Mouse (Mus musculus) hindbrain, embryonic 15.5 days (tissue): ENCODE data around the gene Hoxa3. TPM values are rescaled to one million over a fixed set of nuclear protein-coding genes. Genes with fewer than 3 reads are reported as not detected.

Source experiments
- ATAC-seq: fragments of 200-750 bp; cut with Nextera tagmentation; 2 replicates; pipeline ENCODE4 v1.8.0; 2017; ENCODE audit warnings: low read depth, moderate number of reproducible peaks, moderate TSS enrichment; ENCODE audit not compliant: low FRiP score
- H3K27ac ChIP-seq: fragments of 300-500 bp; sonication (generic); replicated peaks from 2 replicates; pipeline ENCODE4 v1.5.1; 2015; ENCODE audit warnings: mild to moderate bottlenecking, inconsistent platforms
- H3K27me3 ChIP-seq: fragments of 300-500 bp; sonication (generic); 2 replicates; pipeline ENCODE4 v1.6.1; 2015; ENCODE audit warnings: control low read depth, inconsistent platforms
- H3K36me3 ChIP-seq: fragments of 300-500 bp; sonication (generic); 2 replicates; pipeline ENCODE4 v1.6.1; 2015; ENCODE audit warnings: control low read depth, inconsistent platforms
- H3K4me1 ChIP-seq: fragments of 300-500 bp; sonication (generic); replicated peaks from 2 replicates; pipeline ENCODE4 v1.6.1; 2015; ENCODE audit warnings: control low read depth, inconsistent platforms
- H3K4me2 ChIP-seq: fragments of 300-500 bp; sonication (generic); 2 replicates; pipeline ENCODE4 v1.6.1; 2015; ENCODE audit warnings: moderate library complexity, mild to moderate bottlenecking, inconsistent platforms
- H3K4me3 ChIP-seq: fragments of 300-500 bp; sonication (generic); 2 replicates; pipeline ENCODE4 v1.5.1; 2015; ENCODE audit warnings: mild to moderate bottlenecking, inconsistent platforms
- H3K9ac ChIP-seq: fragments of 300-500 bp; sonication (generic); 2 replicates; pipeline ENCODE4 v1.6.1; 2015; ENCODE audit warnings: inconsistent platforms
- H3K9me3 ChIP-seq: fragments of 300-500 bp; sonication (generic); 2 replicates; pipeline ENCODE4 v1.6.1; 2016; ENCODE audit warnings: control low read depth, inconsistent platforms
- WGBS: fragments of 180-500 bp; shearing (Covaris S2); methylation state at CpG from one replicate; pipeline ENCODE4 v1.1.7; 2015; 5-methylcytosine and 5-hydroxymethylcytosine counted together
- polyA plus RNA-seq: library from polyadenylated mRNA; unstranded; fragments of >200 nt; fragmentation: Nextera tagmentation; extraction: Ambion mirVana; gene quantifications from 2 replicates; pipeline ENCODE4 v1.2.1, GENCODE M21; 2015

Gene Hoxa3
- polyA plus RNA-seq, 1 experiment from 2014 or later, result 16.3 TPM

DNA sequence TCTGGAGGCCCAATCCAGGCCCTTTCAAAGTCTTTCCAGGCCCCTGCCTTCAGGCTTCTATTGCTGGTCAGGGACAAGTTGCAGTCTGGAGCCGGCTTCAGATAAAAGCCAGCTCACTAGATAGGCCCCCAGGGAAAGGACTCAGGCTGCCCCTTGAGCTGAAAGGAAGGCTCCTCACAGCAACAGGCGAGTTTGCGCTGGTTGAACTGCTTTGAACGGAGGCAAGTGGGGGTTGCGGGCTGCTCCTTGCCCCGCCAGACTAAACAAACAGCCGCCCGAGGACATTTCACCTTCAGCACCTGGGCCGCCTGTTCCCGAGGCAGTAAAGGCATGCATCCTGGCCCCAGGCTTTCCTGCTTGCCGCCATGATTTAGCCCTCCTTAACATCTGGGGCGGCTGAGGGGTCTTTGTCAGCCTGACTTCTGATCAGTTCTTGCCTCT is 30.6 kb upstream of the Hoxa3 start:
- H3K9ac ChIP-seq, result no peak overlapping the region
- no peak overlapping the region for H3K27ac ChIP-seq

GRCm38 (mm10) chr6:52242801-52243332 is 29.7 kb upstream of the Hoxa3 start:
- WGBS, result 7% methylated on average over 4 of the region's 4 CpGs
- no peaks in the 10 kb centered on the region for H3K4me1 ChIP-seq
- no peaks in the 10 kb centered on the region for H3K36me3 ChIP-seq
- no peaks in the 10 kb centered on the region for H3K9me3 ChIP-seq
- H3K9ac ChIP-seq, result no peak overlapping the region
- H3K4me3 ChIP-seq, result no peak overlapping the region
- H3K27me3 ChIP-seq, result peaks cover 92% of the 10 kb centered on the region
- ATAC-seq, result no peak
- no peak overlapping the region for H3K4me2 ChIP-seq
- no peak overlapping the region for H3K27ac ChIP-seq

More for the DNA sequence above, 30.6 kb upstream of the Hoxa3 start:
- Histone ChIP-seq H3K9me3 (no peaks in the 10 kb centered on the region), H3K27me3 (peaks cover 93% of the 10 kb centered on the region), H3K36me3 (no peaks in the 10 kb centered on the region), H3K4me3 (no peak overlapping the region), H3K4me1 (no peaks in the 10 kb centered on the region), H3K4me2 (no peak overlapping the region)
- no peak for ATAC-seq
- 4% methylated on average over 12 of the region's 12 CpGs for WGBS

DNA sequence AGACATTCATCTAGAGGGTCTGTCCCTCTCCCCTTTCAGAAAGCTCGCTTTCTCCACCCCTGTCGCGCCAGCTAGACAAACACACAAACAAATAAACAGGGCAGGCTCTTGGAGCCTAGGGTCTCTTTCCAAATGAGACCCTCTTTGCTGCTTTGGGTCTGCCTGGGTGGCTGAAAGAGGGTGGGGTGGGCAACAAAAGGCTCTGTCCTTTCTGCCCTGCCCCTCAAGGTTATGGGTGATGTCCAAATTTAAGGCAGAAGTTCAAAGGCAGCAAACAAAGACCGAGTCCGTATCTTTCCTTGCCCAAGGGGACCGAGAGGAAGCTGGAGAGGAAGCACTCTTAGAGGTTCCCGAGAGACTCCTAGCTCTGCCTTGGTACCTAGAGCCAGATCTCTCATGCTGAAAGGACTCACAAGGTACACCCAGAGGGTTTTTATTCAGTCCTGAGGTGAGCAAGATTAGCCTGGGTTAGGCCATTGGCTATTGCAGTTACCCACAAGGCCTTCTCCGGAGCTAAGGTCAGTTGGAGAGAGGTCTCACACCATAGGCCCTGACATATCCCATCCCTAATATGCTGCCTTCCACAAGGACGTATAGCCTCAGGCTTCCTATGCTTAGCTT is 28.0 kb upstream of the Hoxa3 start:
- no peak overlapping the region for H3K27ac ChIP-seq
- no peak for ATAC-seq
- H3K9me3 ChIP-seq, result no peaks in the 10 kb centered on the region
- peaks cover 95% of the 10 kb centered on the region for H3K27me3 ChIP-seq
- no peak overlapping the region for H3K9ac ChIP-seq
- no peak overlapping the region for H3K4me3 ChIP-seq
- no peaks in the 10 kb centered on the region for H3K36me3 ChIP-seq
- WGBS, result 5% methylated on average over 9 of the region's 9 CpGs
- no peak overlapping the region for H3K4me2 ChIP-seq
- no peaks in the 10 kb centered on the region for H3K4me1 ChIP-seq

DNA sequence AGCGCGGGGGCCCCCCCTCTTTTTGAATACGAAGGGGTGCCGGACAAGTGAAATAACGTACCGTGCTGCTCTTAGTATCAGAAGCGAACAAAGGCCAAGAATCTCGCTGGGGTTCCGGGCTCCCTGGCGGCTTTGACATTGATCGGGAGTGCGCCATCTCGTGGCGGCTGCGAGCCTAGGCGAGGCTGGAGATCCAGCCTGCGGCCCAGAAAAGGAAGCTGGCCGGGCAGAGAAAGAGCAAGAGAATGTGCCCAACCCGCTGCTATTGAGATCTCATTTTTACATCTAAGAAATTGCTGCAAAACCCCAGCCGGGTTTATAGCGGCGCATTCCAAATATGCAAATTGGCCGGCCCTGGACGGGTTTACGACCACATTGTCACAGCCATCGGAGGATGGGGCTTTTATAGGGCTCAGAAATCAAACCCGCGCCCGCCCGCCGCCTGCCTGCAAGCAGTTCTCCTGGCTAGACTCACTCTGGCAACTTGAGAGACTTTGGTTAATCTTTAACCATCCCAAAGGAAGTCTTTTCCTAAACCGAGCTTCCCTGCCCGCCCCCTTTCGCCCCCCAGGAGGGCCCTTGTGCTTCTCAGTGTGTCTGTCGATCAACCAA is 27.4 kb upstream of the Hoxa3 start, which contains the start of gene Hoxa10:
TSS of gene Hoxa10 (minus strand) at position 466 of the 612 bp plus-strand sequence.
- Histone ChIP-seq H3K4me2 (0 out of 2 replicates have a peak within 1 kb of the TSS, but pooled peaks have one; percentile 11), H3K4me3 (no peak within 1 kb of the TSS), H3K9me3 (no peaks in the 10 kb centered on the region), H3K9ac (no peak within 1 kb of the TSS), H3K36me3 (no peaks in the 10 kb centered on the region), H3K27me3 (peaks cover 96% of the 10 kb centered on the region), H3K27ac (no peak within 1 kb of the TSS), H3K4me1 (no peaks in the 10 kb centered on the region)
- ATAC-seq, result no peak
- 2% methylated on average over 35 of the region's 35 CpGs for WGBS

GRCm38 (mm10) chr6:52239625-52240388 is 26.7 kb upstream of the Hoxa3 start:
- H3K4me3 ChIP-seq, result no peak overlapping the region
- H3K4me1 ChIP-seq, result no peaks in the 10 kb centered on the region
- 2% methylated on average over 30 of the region's 30 CpGs for WGBS

DNA sequence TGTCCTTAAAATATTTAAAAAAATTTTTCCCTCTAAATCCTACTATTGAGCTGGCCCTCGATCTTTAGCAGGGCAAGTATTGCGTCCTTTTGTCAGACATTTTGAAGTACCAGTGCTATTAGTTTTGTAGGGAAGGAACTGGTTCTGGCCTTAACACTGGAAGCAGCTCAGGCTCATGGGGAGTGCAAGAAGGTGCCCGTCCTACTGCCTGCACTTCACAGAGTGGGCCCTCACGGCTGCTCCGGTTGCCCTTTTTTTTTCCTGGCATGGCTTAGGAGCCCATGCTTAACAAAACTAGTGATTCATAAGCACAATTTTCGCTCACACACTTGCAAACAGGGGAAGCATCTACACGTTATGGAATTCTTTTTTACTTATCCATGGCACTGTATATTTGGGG is 25.8 kb upstream of the Hoxa3 start:
- H3K4me3 ChIP-seq, result no peak overlapping the region
- no peak overlapping the region for H3K9ac ChIP-seq
- H3K4me2 ChIP-seq, result no peak overlapping the region

More at GRCm38 (mm10) chr6:52239625-52240388, 26.7 kb upstream of the Hoxa3 start:
- Histone ChIP-seq H3K36me3 (no peaks in the 10 kb centered on the region), H3K9me3 (no peaks in the 10 kb centered on the region), H3K27ac (no peak overlapping the region), H3K27me3 (peaks cover 97% of the 10 kb centered on the region), H3K9ac (no peak overlapping the region), H3K4me2 (0 out of 2 replicates have a peak overlapping the region, but pooled peaks have one; percentile 11)
- ATAC-seq, result no peak

DNA sequence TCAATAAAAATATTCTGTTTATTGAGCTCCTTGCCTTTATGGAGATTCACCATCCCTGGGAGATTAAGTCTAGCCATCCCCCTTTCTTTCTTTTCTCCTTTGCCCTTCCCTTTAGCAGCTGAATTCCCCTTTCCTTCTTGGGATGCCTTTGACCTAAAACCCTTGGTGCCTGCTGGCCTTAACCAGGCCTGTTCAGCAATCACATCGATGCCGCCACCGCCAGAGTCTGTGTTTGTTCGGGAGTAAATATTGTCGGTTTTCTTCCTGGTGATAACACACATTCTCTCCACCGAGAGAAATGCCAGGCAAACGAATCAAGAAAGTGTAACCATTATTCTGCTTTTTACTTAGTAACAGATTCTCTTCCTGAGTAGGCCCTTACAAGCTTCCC is 25.0 kb upstream of the Hoxa3 start:
- no peaks in the 10 kb centered on the region for H3K4me1 ChIP-seq
- H3K36me3 ChIP-seq, result no peaks in the 10 kb centered on the region
- no peak overlapping the region for H3K4me3 ChIP-seq
- peaks cover 97% of the 10 kb centered on the region for H3K27me3 ChIP-seq
- WGBS, result 2% methylated on average over 7 of the region's 7 CpGs
- H3K27ac ChIP-seq, result no peak overlapping the region
- no peak overlapping the region for H3K4me2 ChIP-seq
- no peaks in the 10 kb centered on the region for H3K9me3 ChIP-seq
- no peak for ATAC-seq
- H3K9ac ChIP-seq, result no peak overlapping the region

More for the DNA sequence above, 25.8 kb upstream of the Hoxa3 start:
- Histone ChIP-seq H3K9me3 (no peaks in the 10 kb centered on the region), H3K4me1 (no peaks in the 10 kb centered on the region), H3K27me3 (peaks cover 97% of the 10 kb centered on the region), H3K36me3 (no peaks in the 10 kb centered on the region), H3K27ac (no peak overlapping the region)
- WGBS, result 3% methylated on average over 7 of the region's 7 CpGs
- no peak for ATAC-seq

- Histone ChIP-seq H3K9ac (no peak overlapping the region), H3K27ac (no peak overlapping the region), H3K27me3 (peaks cover 97% of the 10 kb centered on the region), H3K4me3 (no peak overlapping the region), H3K4me1 (no peaks in the 10 kb centered on the region), H3K36me3 (no peaks in the 10 kb centered on the region), H3K9me3 (no peaks in the 10 kb centered on the region), H3K4me2 (no peak overlapping the region)
- WGBS, result 6% methylated on average over 10 of the region's 10 CpGs
- ATAC-seq, result no peak
Measured at GRCm38 (mm10) chr6:52237346-52238154, 24.4 kb upstream of the Hoxa3 start.

GRCm38 (mm10) chr6:52236806-52237205 is 23.7 kb upstream of the Hoxa3 start:
- Histone ChIP-seq H3K9me3 (no peaks in the 10 kb centered on the region), H3K4me2 (no peak overlapping the region), H3K9ac (no peak overlapping the region), H3K4me3 (no peak overlapping the region), H3K36me3 (no peaks in the 10 kb centered on the region), H3K27me3 (peaks cover 97% of the 10 kb centered on the region), H3K27ac (no peak overlapping the region), H3K4me1 (no peaks in the 10 kb centered on the region)
- no peak for ATAC-seq
- 7% methylated on average over 3 of the region's 3 CpGs for WGBS

- WGBS, result 23% methylated on average over 6 of the region's 6 CpGs
- no peaks in the 10 kb centered on the region for H3K9me3 ChIP-seq
- no peak for ATAC-seq
- H3K4me3 ChIP-seq, result no peak overlapping the region
- H3K4me1 ChIP-seq, result no peaks in the 10 kb centered on the region
- H3K27ac ChIP-seq, result no peak overlapping the region
- H3K36me3 ChIP-seq, result no peaks in the 10 kb centered on the region
- no peak overlapping the region for H3K4me2 ChIP-seq
- H3K9ac ChIP-seq, result no peak overlapping the region
- H3K27me3 ChIP-seq, result peaks cover 92% of the 10 kb centered on the region
Measured at GRCm38 (mm10) chr6:52235866-52236265, 22.7 kb upstream of the Hoxa3 start.

DNA sequence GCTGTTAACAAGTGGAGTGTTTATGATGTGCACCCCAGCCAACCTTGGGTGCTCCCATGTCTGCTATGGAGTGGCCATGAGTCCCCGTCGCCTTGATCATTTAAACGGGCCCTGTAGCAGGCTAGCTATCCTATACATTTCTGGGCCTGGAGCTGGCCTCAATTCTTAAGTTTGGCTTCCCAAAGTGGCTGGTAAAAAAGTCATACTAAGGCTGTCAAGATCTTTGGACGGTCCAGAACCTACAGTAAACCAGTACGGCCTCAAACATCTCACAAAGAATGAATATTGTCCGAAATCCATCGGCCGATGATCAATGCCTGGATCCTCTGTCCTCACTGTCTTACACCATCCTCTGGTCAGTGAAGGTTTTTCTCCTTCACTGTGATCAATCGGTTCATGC is 22.1 kb upstream of the Hoxa3 start:
- no peak for ATAC-seq
- Histone ChIP-seq H3K36me3 (no peaks in the 10 kb centered on the region), H3K4me1 (no peaks in the 10 kb centered on the region), H3K4me3 (no peak overlapping the region), H3K27ac (no peak overlapping the region), H3K4me2 (no peak overlapping the region), H3K9ac (no peak overlapping the region), H3K27me3 (peaks cover 90% of the 10 kb centered on the region), H3K9me3 (no peaks in the 10 kb centered on the region)
- 28% methylated on average over 9 of the region's 9 CpGs for WGBS
